Mouse (Mus musculus) gastrocnemius, postnatal 25 days (tissue): ENCODE data around the gene Kbtbd13. TPM values are rescaled to one million over a fixed set of nuclear protein-coding genes. Genes with fewer than 3 reads are reported as not detected.

ENCODE experiments used
- DNase-seq: peaks from one replicate; pipeline ENCODE4 v3.0.0; 2022
- total RNA-seq, 2 experiments: library from RNA; stranded (reverse); gene quantifications; 1 replicate in 1 of 2; 2 replicates in 1 of 2; pipeline ENCODE4 v1.2.3; 2021

The Kbtbd13 gene
- total RNA-seq, 2 experiments from 2014 or later: 10.3 to 11.6 TPM

GRCm38 (mm10) chr9:65353251-65353650 is 38.2 kb downstream of the Kbtbd13 start:
- no peak for DNase-seq

- no peak for DNase-seq
Observed at GRCm38 (mm10) chr9:65347112-65347850, 44.2 kb downstream of the Kbtbd13 start.

GRCm38 (mm10) chr9:65346476-65347111 is 44.9 kb downstream of the Kbtbd13 start:
- peak; percentile 26 for DNase-seq

GRCm38 (mm10) chr9:65345854-65346475 is 45.5 kb downstream of the Kbtbd13 start, which contains the start of gene Pdcd7:
TSS of gene Pdcd7 (plus strand) at chr9:65346104.
- peak; percentile 91 for DNase-seq

GRCm38 (mm10) chr9:65345439-65345838 is 46.0 kb downstream of the Kbtbd13 start:
- peak; percentile 13 for DNase-seq

GRCm38 (mm10) chr9:65340414-65340813 is 51.0 kb downstream of the Kbtbd13 start:
- no peak for DNase-seq

GRCm38 (mm10) chr9:65339146-65339545 is 52.3 kb downstream of the Kbtbd13 start:
- no peak for DNase-seq

Other genes starting within 250 kb of the Kbtbd13 start
- 1 to 10 TPM; 3.8 to 5.3 TPM for gene Parp16, start 196.3 kb downstream of the Kbtbd13 start, total RNA-seq
- 100 to 1,000 TPM in 1 of 2 experiments, 10 to 100 TPM in 1; 28.8 to 105 TPM for gene Cilp, start 126.5 kb downstream of the Kbtbd13 start, total RNA-seq
- gene Clpx, start 97.4 kb downstream of the Kbtbd13 start, total RNA-seq: 10 to 100 TPM; 44.9 to 60.0 TPM
- 10 to 100 TPM; 10.1 to 12.7 TPM for gene Pdcd7, start 45.5 kb downstream of the Kbtbd13 start, total RNA-seq
- gene Ubap1l, start 30.6 kb downstream of the Kbtbd13 start, total RNA-seq: under 1 TPM; 0.20 to 0.64 TPM
- 1 to 10 TPM; 3.1 to 4.4 TPM for gene Rasl12, start 6.9 kb upstream of the Kbtbd13 start, total RNA-seq
- gene Slc51b, start 31.3 kb upstream of the Kbtbd13 start, total RNA-seq: not detected
- gene Mtfmt, start 44.1 kb upstream of the Kbtbd13 start, total RNA-seq: 1 to 10 TPM; 5.0 to 5.3 TPM
- 10 to 100 TPM in 1 of 2 experiments, 1 to 10 TPM in 1; 6.4 to 10.8 TPM for gene Spg21, start 69.3 kb upstream of the Kbtbd13 start, total RNA-seq
- gene Ankdd1a, start 128.5 kb upstream of the Kbtbd13 start, total RNA-seq: not detected
- 1 to 10 TPM; 4.7 to 6.3 TPM for gene Plekho2, start 188.4 kb upstream of the Kbtbd13 start, total RNA-seq
- not detected for gene Pif1, start 195.5 kb upstream of the Kbtbd13 start, total RNA-seq
- gene Rbpms2, start 238.0 kb upstream of the Kbtbd13 start, total RNA-seq: 1 to 10 TPM; 1.4 to 2.8 TPM